ENCODE assay signal across 8 mouse cellular contexts in genomic region chr1:172512962-172513361, GRCm38 (mm10). TPM values are rescaled to one million over a fixed set of nuclear protein-coding genes. Genes with fewer than 3 reads are reported as not detected.
DNase-seq lines count a peak whose midpoint lies in the region; ATAC-seq lines count a peak whose summit lies in the region.

No protein-coding gene starts in this region.

- ATAC-seq in megakaryocyte, adult 5-6 weeks (ENCODE audit: poor library complexity, severe bottlenecking), result peak; percentile 67

- intact Hi-C loops in heart, postnatal 14 days (cut with DNase I), result no loop called here

- DNase-seq in embryo, embryonic 10 days (ENCODE audit: low spot score), result peak; percentile 49
- no peak for DNase-seq in embryo, embryonic 9.5 days (ENCODE audit: extremely low spot score)
- peak; percentile 62 for DNase-seq in embryo, embryonic 11 days
- peak; percentile 68 to 74 for DNase-seq in heart, postnatal 14 days
- peak; percentile 76 to 88 for DNase-seq in kidney, postnatal 25 days
- DNase-seq in spleen, postnatal 36 days (ENCODE audit: low spot score in 2 of 2), result peak; percentile 85 to 87
- DNase-seq in frontal cortex, postnatal 25 days (ENCODE audit: low spot score in 2 of 2), result no peak

RNA-seq across cellular contexts. Expression of gene Cfap45, which starts 7.6 kb away (rescaled TPM):
- 1 to 10 TPM in 1 of 2 experiments, under 1 TPM in 1; 0.63 to 2.0 TPM for total RNA-seq in heart, postnatal 14 days (2021)
- total RNA-seq in megakaryocyte, adult 5-6 weeks (2015), result not detected in 2 replicates
- total RNA-seq in megakaryocyte, adult 5-6 weeks (2017), result 0.11 TPM in 1 of 2 replicates, not detected in the other

RNA-seq across cellular contexts. Expression of gene Tagln2, which starts 13.1 kb away (rescaled TPM):
- 100 to 1,000 TPM; 110 to 117 TPM for total RNA-seq in heart, postnatal 14 days (2021)
- 667 and 741 TPM in 2 replicates for total RNA-seq in megakaryocyte, adult 5-6 weeks (2015)
- 334 and 340 TPM in 2 replicates for total RNA-seq in megakaryocyte, adult 5-6 weeks (2017)

RNA-seq across cellular contexts. Expression of gene Igsf9, which starts 31.4 kb away (rescaled TPM):
- total RNA-seq in heart, postnatal 14 days (2021), result under 1 TPM; 0.49 to 0.76 TPM
- 0.20 and 1.9 TPM in 2 replicates for total RNA-seq in megakaryocyte, adult 5-6 weeks (2015)
- total RNA-seq in megakaryocyte, adult 5-6 weeks (2017), result 0.16 TPM in 1 of 2 replicates, not detected in the other

RNA-seq across cellular contexts. Expression of gene Slamf9, which starts 37.8 kb away (rescaled TPM):
- 1 to 10 TPM in 1 of 2 experiments, under 1 TPM in 1; 0.98 to 1.1 TPM for total RNA-seq in heart, postnatal 14 days (2021)
- total RNA-seq in megakaryocyte, adult 5-6 weeks (2015), result 2.3 and 3.1 TPM in 2 replicates
- 0.11 and 1.5 TPM in 2 replicates for total RNA-seq in megakaryocyte, adult 5-6 weeks (2017)

RNA-seq across cellular contexts. Expression of gene Vsig8, which starts 42.8 kb away (rescaled TPM):
- under 1 TPM in 1 of 2 experiments, not detected in 1; 0.15 TPM for total RNA-seq in heart, postnatal 14 days (2021)
- not detected in 2 replicates for total RNA-seq in megakaryocyte, adult 5-6 weeks (2015)
- total RNA-seq in megakaryocyte, adult 5-6 weeks (2017), result not detected in 2 replicates

Comparison
In these comparisons a context has a peak if more than half of its experiments do, and no peak if none do; other contexts are left out.
1. DNase-seq: peak in embryo, embryonic 10 days (single experiment), embryo, embryonic 11 days (single experiment), heart, postnatal 14 days (2 of 2), kidney, postnatal 25 days (2 of 2) and spleen, postnatal 36 days (2 of 2); none in embryo, embryonic 9.5 days (single experiment) and frontal cortex, postnatal 25 days (0 of 2).